Mouse (Mus musculus): Measurements from ENCODE around the gene Dnajc7.
A peak's percentile ranks its signal among the peaks of the same experiment; 100 is the strongest.

Dnajc7 gene

GRCm38 (mm10) chr11:100579116-100579799 lies 40.7 kb downstream of the Dnajc7 start:
- no peak for DNase-seq

DNA sequence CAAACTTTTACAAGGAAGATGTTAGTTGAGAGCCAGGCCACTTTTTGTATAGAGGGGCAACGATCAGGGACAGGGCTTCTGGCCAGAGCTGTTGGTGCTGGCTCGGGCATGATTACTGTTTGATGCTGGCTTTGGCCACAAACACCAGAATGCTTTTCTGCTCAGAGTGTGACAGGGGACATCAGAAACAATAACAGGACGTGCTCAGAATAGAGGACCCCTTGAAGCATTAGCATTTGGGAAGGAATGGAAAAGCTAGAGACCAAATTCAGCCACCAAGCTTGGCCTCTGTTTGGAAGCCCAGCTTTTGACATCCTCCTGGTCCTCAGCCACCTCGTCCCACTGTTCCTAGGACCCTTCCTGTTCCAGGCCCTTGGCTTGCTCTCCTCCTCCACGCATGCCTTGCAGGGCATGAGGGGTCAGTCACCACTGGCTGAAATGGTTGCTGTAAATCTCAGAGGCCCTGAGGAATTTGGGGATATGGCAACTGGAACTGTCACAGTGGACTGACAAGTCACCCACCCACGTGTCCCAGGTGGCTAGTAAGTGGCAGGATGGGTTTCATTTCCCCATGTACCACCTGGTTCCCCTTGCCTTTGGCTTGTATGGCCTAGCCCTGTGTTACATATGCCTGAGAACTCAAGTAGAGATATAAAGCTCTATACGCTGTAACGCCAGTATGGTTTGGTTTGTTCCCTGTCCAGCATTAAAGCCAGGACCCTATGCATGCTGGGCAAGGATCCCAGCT lies 41.9 kb downstream of the Dnajc7 start:
- no peak for DNase-seq

- DNase-seq = no peak
These were observed 43.7 kb downstream of the Dnajc7 start for GRCm38 (mm10) chr11:100576256-100576655.

DNA sequence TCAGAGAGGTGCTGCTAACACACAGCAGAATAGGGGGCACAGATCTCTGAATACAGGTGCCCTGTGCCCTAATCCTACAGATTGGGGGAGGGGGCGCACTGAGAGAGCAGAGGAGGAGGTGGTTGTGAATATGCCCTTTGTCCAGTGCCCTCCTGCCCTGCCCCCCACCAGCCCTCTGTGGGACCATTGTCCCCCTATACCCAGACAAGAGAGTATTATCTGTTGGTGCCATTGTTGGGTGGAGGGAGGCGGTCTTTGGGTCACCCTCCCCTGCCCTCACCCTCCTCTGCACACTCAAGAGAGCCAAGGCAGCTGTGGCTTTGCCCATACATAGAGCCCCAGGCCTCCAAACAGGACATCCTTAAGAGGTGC lies 44.5 kb downstream of the Dnajc7 start:
- DNase-seq = peak in 1 of 2 experiments; percentile 35

DNA sequence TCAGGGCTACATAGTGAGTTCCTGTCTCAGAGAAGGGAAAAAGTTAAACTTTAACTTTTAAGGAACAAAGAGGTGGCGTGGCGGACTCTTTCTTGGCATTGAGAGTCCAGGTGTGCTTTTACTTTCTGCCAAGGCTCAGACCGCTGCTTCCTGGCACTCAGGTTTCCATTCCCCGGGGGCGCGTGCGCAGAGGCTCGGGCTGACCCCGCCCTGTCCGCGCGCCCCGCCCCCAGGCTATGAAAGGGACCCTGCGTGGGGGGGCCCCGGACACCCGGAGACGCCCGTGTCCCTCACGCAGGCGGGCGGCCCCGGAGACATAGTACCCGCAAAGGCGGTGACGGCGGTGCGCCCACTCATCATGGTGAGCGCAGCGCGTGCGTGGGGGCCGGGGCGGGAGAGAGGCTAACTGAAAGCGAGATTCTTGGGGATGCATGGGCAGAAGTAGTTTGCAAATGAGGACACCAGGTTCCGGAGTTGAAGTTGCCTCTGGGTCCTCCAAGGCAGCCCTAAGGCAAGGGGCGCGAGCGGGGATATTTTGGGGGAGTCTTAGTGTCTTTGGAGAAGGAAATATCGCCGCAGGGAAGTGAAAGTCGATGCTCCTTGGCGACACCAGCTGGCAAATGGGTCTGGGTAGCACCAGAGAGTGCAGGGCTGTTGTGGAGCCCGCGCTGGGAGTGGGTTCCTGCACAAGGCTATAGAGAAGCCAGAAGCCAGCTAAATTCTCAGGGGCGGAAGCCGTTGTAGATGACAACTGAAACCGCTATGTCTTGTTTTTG lies 45.1 kb downstream of the Dnajc7 start, which contains the start of gene Cnp:
Gene Cnp (plus strand): TSS at position 197 of the 776 bp plus-strand sequence.
- DNase-seq = peak; percentile 69 to 70

DNA sequence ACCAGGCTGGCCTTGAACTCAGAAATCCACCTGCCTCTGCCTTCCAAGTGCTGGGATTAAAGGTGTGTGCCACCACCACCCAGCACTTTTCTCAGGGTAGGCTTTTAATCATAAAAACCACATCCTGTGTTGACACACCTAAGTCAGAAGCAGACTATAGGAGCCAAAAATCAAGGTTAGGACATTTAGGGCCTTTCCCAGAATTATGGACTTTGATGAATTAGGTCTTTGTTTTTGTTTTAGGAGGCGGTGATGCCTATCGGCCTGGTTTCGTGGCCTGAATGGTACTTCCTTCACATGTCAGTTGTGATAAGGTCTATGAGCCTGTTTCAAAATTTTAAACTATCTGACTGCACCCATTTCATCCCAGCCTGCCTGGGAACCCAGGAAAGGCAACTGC lies 45.8 kb downstream of the Dnajc7 start:
- no peak for DNase-seq

GRCm38 (mm10) chr11:100571202-100571567 lies 48.8 kb downstream of the Dnajc7 start:
- peak in 1 of 2 experiments; percentile 38 for DNase-seq

DNA sequence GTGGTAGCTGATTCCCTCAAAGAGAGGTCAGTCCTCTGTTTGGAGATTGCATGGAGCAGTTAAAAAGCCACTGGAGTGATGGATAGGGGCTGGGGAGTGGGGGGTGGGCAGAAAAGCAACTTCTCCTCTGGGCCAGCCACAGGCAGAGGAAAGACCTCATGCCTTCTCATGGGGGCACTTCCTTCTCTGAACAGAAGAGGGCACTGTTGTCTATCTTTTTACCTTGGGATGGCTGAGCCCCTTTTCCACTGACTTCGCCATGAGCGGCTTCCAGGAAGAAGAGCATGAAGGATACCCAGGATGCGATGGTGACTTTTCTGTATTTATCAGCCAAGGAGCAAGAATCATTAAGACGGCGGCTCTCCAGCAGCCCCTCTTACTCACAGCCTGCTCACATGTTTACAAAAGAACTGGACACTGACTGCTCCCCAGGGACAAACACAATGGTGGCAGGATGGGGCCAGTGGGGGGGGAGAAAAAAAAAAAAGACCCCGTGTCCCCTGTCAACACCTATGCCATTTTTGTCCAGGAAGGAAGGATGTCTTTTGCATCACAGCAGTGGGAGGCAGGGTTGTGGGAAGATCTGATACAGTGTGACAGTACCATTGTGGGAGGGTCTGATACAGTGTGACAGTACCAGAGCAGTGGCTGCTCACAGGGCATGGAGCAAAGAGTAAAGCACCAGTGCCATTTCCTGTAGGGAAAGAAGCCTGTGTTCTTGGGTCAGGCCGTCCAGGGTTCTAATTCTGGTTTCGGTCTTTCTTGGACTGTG lies 49.4 kb downstream of the Dnajc7 start:
- DNase-seq = peak; percentile 90 to 91

- DNase-seq = no peak
These were observed 50.2 kb downstream of the Dnajc7 start for GRCm38 (mm10) chr11:100569789-100570188.

- no peak for DNase-seq
These were observed 51.3 kb downstream of the Dnajc7 start for GRCm38 (mm10) chr11:100568692-100569091.

GRCm38 (mm10) chr11:100567815-100568245 lies 52.1 kb downstream of the Dnajc7 start:
- DNase-seq = no peak

GRCm38 (mm10) chr11:100567229-100567628 lies 52.7 kb downstream of the Dnajc7 start:
- no peak for DNase-seq

DNA sequence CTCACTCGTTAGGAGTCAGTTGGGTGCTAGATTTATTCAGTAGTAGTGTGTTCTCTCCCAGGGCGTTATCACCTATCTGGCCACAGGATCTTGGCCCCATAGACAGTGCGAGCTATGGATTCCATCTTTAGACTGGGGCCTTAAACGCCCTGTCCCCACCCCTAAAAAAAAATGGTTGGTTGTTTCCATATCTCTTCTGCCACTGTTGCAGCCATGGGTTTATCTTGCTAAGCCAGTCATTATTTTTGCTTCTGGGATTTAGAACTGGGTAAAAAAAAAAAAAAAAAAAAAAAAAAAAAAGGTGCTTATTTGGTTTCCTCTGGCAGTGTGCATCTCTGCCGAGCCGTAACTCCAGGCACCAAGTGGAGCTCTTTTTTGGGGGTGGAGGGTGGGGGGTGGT lies 55.3 kb downstream of the Dnajc7 start:
- no peak for DNase-seq

GRCm38 (mm10) chr11:100564297-100564696 lies 55.7 kb downstream of the Dnajc7 start:
- no peak for DNase-seq

DNA sequence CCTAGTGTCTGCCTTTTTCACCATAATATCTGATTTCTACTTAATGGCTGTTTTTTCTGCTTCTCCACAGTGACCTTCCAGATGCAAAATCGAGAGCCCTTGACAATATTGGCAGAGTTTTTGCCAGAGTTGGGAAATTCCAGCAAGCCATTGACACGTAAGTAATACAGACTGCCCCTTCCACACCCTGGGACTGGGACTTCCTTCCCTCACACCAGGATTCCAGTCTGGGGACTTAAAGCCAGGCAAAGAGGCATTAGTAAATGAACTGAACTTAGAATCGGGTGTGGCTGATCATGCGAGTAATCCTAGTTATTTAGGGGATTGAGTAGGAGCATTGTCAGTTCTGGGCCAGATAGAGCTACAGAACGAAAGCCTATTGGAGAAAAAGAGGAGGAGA lies 58.2 kb downstream of the Dnajc7 start:
- no peak for DNase-seq

- no peak for DNase-seq
These were observed 60.5 kb downstream of the Dnajc7 start for GRCm38 (mm10) chr11:100559476-100559875.

- no peak for DNase-seq
These were observed 62.4 kb downstream of the Dnajc7 start for GRCm38 (mm10) chr11:100557563-100557962.

DNA sequence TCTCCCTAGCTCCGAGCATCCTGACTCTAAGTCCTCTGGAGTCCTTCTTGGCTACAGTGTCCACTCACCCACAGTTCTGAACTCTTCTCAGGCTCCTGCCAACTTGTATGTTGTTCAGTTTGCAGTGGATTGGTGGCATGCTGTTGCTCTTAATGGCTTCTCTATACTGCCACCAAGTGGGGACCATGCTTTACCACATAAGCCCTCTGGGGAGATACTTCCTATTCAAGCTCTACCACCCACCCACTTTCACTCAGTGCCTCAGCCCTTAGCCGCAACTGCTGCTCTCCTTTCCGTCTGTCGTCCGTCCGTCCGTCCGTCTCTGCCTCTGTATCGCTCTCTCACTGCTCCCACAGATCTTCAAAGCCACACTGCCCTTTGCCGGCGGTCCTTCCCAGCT lies 64.4 kb downstream of the Dnajc7 start:
- peak; percentile 75 for DNase-seq

GRCm38 (mm10) chr11:100552842-100553241 lies 67.1 kb downstream of the Dnajc7 start:
- no peak for DNase-seq

GRCm38 (mm10) chr11:100550101-100550500 lies 69.9 kb downstream of the Dnajc7 start:
- no peak for DNase-seq

- DNase-seq = no peak
These were observed 70.5 kb downstream of the Dnajc7 start for GRCm38 (mm10) chr11:100549466-100549865.

DNA sequence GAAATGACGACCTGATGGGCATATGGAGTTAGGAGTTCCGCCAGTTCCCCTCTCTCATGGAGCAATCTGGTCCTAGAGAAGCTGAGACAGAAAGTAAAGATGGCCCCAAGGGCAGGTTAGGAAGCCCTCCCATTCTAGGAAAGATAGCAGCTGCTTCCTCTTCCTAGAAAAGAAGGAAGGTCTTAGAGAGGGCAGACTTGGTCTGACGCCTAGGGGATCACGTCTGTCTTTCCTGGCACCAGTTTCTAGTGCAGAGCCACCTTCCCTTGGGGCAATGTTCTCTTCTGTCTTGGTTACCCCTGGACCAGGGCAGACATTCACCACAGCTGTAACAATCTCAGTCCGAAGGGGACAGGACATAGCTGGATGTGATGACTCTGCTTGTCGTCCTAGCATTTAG lies 71.8 kb downstream of the Dnajc7 start:
- DNase-seq = no peak

- no peak for DNase-seq
These were observed 73.0 kb downstream of the Dnajc7 start for GRCm38 (mm10) chr11:100546955-100547354.

Data from cerebellum, postnatal 14 days (tissue).